Mouse (Mus musculus): ENCODE measurements around the gene Ppp4r3b. TPM values are rescaled to one million over a fixed set of nuclear protein-coding genes. Genes with fewer than 3 reads are reported as not detected.

The Ppp4r3b gene
- polyA plus RNA-seq, 1 experiment from 2014 or later, result 80.3 TPM

- Histone ChIP-seq H3K27ac (ENCODE audit: low read depth, low read length) (no peak overlapping the region), H3K9ac (ENCODE audit: low read depth, low read length) (no peak overlapping the region), H3K27me3 (ENCODE audit: control insufficient read depth, insufficient read depth, low read length) (no peaks in the 10 kb centered on the region), H3K4me1 (ENCODE audit: control insufficient read depth, insufficient read depth, low read length) (no peaks in the 10 kb centered on the region), H3K4me3 (ENCODE audit: low read length) (no peak overlapping the region), H3K36me3 (ENCODE audit: control insufficient read depth, insufficient read depth, low read length) (peaks cover 71% of the 10 kb centered on the region), H3K9me3 (ENCODE audit: control insufficient read depth, low read length) (no peaks in the 10 kb centered on the region), H3K4me2 (replicated peaks; ENCODE audit: low read depth, low read length) (no peak overlapping the region)
- ATAC-seq (ENCODE audit: low FRiP score, low TSS enrichment), result no peak
- 94% methylated on average over 5 of the region's 5 CpGs for WGBS
These were observed 49.6 kb downstream of the Ppp4r3b start for GRCm38 (mm10) chr11:29222310-29222709.

- Histone ChIP-seq H3K4me2 (replicated peaks; ENCODE audit: low read depth, low read length) (no peak overlapping the region), H3K9me3 (ENCODE audit: control insufficient read depth, low read length) (no peaks in the 10 kb centered on the region), H3K4me3 (ENCODE audit: low read length) (no peak overlapping the region), H3K9ac (ENCODE audit: low read depth, low read length) (no peak overlapping the region), H3K27ac (ENCODE audit: low read depth, low read length) (no peak overlapping the region), H3K36me3 (ENCODE audit: control insufficient read depth, insufficient read depth, low read length) (peaks cover 76% of the 10 kb centered on the region), H3K4me1 (ENCODE audit: control insufficient read depth, insufficient read depth, low read length) (no peaks in the 10 kb centered on the region), H3K27me3 (ENCODE audit: control insufficient read depth, insufficient read depth, low read length) (no peaks in the 10 kb centered on the region)
- WGBS, result 91% methylated on average over 2 of the region's 2 CpGs
- no peak for ATAC-seq (ENCODE audit: low FRiP score, low TSS enrichment)
These were observed 52.1 kb downstream of the Ppp4r3b start for GRCm38 (mm10) chr11:29224754-29225153.

- 89% methylated on average over 2 of the region's 2 CpGs for WGBS
- no peak overlapping the region for H3K4me3 ChIP-seq (ENCODE audit: low read length)
- no peak overlapping the region for H3K27ac ChIP-seq (ENCODE audit: low read depth, low read length)
- H3K4me2 ChIP-seq (replicated peaks; ENCODE audit: low read depth, low read length), result no peak overlapping the region
- no peak for ATAC-seq (ENCODE audit: low FRiP score, low TSS enrichment)
- H3K27me3 ChIP-seq (ENCODE audit: control insufficient read depth, insufficient read depth, low read length), result no peaks in the 10 kb centered on the region
- no peaks in the 10 kb centered on the region for H3K9me3 ChIP-seq (ENCODE audit: control insufficient read depth, low read length)
- H3K9ac ChIP-seq (ENCODE audit: low read depth, low read length), result no peak overlapping the region
- no peaks in the 10 kb centered on the region for H3K4me1 ChIP-seq (ENCODE audit: control insufficient read depth, insufficient read depth, low read length)
- peaks cover 43% of the 10 kb centered on the region for H3K36me3 ChIP-seq (ENCODE audit: control insufficient read depth, insufficient read depth, low read length)
These were observed 56.3 kb downstream of the Ppp4r3b start for GRCm38 (mm10) chr11:29228957-29229356.

- H3K36me3 ChIP-seq (ENCODE audit: control insufficient read depth, insufficient read depth, low read length), result peaks cover 17% of the 10 kb centered on the region
- H3K4me2 ChIP-seq (replicated peaks; ENCODE audit: low read depth, low read length), result no peak overlapping the region
- WGBS, result 73% methylated on average over 1 of the region's 1 CpGs
- no peak overlapping the region for H3K9ac ChIP-seq (ENCODE audit: low read depth, low read length)
- H3K9me3 ChIP-seq (ENCODE audit: control insufficient read depth, low read length), result no peaks in the 10 kb centered on the region
- H3K27ac ChIP-seq (ENCODE audit: low read depth, low read length), result no peak overlapping the region
- H3K4me1 ChIP-seq (ENCODE audit: control insufficient read depth, insufficient read depth, low read length), result no peaks in the 10 kb centered on the region
- no peak for ATAC-seq (ENCODE audit: low FRiP score, low TSS enrichment)
- H3K27me3 ChIP-seq (ENCODE audit: control insufficient read depth, insufficient read depth, low read length), result no peaks in the 10 kb centered on the region
- no peak overlapping the region for H3K4me3 ChIP-seq (ENCODE audit: low read length)
These were observed 60.9 kb downstream of the Ppp4r3b start for GRCm38 (mm10) chr11:29233569-29233968.

- no peak for ATAC-seq (ENCODE audit: low FRiP score, low TSS enrichment)
- Histone ChIP-seq H3K4me3 (ENCODE audit: low read length) (no peak overlapping the region), H3K36me3 (ENCODE audit: control insufficient read depth, insufficient read depth, low read length) (peaks cover 10% of the 10 kb centered on the region; the same call in 1 of the 2 replicates), H3K27me3 (ENCODE audit: control insufficient read depth, insufficient read depth, low read length) (no peaks in the 10 kb centered on the region), H3K27ac (ENCODE audit: low read depth, low read length) (no peak overlapping the region), H3K4me2 (replicated peaks; ENCODE audit: low read depth, low read length) (no peak overlapping the region), H3K9me3 (ENCODE audit: control insufficient read depth, low read length) (no peaks in the 10 kb centered on the region), H3K4me1 (ENCODE audit: control insufficient read depth, insufficient read depth, low read length) (no peaks in the 10 kb centered on the region), H3K9ac (ENCODE audit: low read depth, low read length) (no peak overlapping the region)
These were observed 64.7 kb downstream of the Ppp4r3b start for GRCm38 (mm10) chr11:29237364-29237763.

GRCm38 (mm10) chr11:29238047-29238446 lies 65.4 kb downstream of the Ppp4r3b start:
- no peak for ATAC-seq (ENCODE audit: low FRiP score, low TSS enrichment)
- no peaks in the 10 kb centered on the region for H3K9me3 ChIP-seq (ENCODE audit: control insufficient read depth, low read length)
- no peak overlapping the region for H3K9ac ChIP-seq (ENCODE audit: low read depth, low read length)
- H3K36me3 ChIP-seq (ENCODE audit: control insufficient read depth, insufficient read depth, low read length), result peaks cover 16% of the 10 kb centered on the region; the same call in 1 of the 2 replicates
- H3K4me2 ChIP-seq (replicated peaks; ENCODE audit: low read depth, low read length), result no peak overlapping the region
- no peak overlapping the region for H3K27ac ChIP-seq (ENCODE audit: low read depth, low read length)
- H3K4me1 ChIP-seq (ENCODE audit: control insufficient read depth, insufficient read depth, low read length), result no peaks in the 10 kb centered on the region
- no peak overlapping the region for H3K4me3 ChIP-seq (ENCODE audit: low read length)
- H3K27me3 ChIP-seq (ENCODE audit: control insufficient read depth, insufficient read depth, low read length), result no peaks in the 10 kb centered on the region

GRCm38 (mm10) chr11:29238551-29238950 lies 65.9 kb downstream of the Ppp4r3b start:
- Histone ChIP-seq H3K27me3 (ENCODE audit: control insufficient read depth, insufficient read depth, low read length) (no peaks in the 10 kb centered on the region), H3K9ac (ENCODE audit: low read depth, low read length) (no peak overlapping the region), H3K4me2 (replicated peaks; ENCODE audit: low read depth, low read length) (no peak overlapping the region), H3K4me1 (ENCODE audit: control insufficient read depth, insufficient read depth, low read length) (no peaks in the 10 kb centered on the region), H3K4me3 (ENCODE audit: low read length) (no peak overlapping the region), H3K27ac (ENCODE audit: low read depth, low read length) (no peak overlapping the region), H3K9me3 (ENCODE audit: control insufficient read depth, low read length) (no peaks in the 10 kb centered on the region), H3K36me3 (ENCODE audit: control insufficient read depth, insufficient read depth, low read length) (peaks cover 12% of the 10 kb centered on the region; the same call in 1 of the 2 replicates)
- 85% methylated on average over 3 of the region's 3 CpGs for WGBS
- no peak for ATAC-seq (ENCODE audit: low FRiP score, low TSS enrichment)

- Histone ChIP-seq H3K4me2 (replicated peaks; ENCODE audit: low read depth, low read length) (no peak overlapping the region), H3K9me3 (ENCODE audit: control insufficient read depth, low read length) (no peaks in the 10 kb centered on the region), H3K36me3 (ENCODE audit: control insufficient read depth, insufficient read depth, low read length) (peaks cover 10% of the 10 kb centered on the region; the same call in 1 of the 2 replicates), H3K4me1 (ENCODE audit: control insufficient read depth, insufficient read depth, low read length) (no peaks in the 10 kb centered on the region), H3K4me3 (ENCODE audit: low read length) (no peak overlapping the region), H3K9ac (ENCODE audit: low read depth, low read length) (no peak overlapping the region), H3K27me3 (ENCODE audit: control insufficient read depth, insufficient read depth, low read length) (no peaks in the 10 kb centered on the region), H3K27ac (ENCODE audit: low read depth, low read length) (no peak overlapping the region)
- ATAC-seq (ENCODE audit: low FRiP score, low TSS enrichment), result no peak
- WGBS, result 100% methylated on average over 1 of the region's 1 CpGs
These were observed 66.7 kb downstream of the Ppp4r3b start for GRCm38 (mm10) chr11:29239353-29239752.

- H3K9ac ChIP-seq (ENCODE audit: low read depth, low read length), result no peak overlapping the region
- H3K27ac ChIP-seq (ENCODE audit: low read depth, low read length), result no peak overlapping the region
- H3K27me3 ChIP-seq (ENCODE audit: control insufficient read depth, insufficient read depth, low read length), result no peaks in the 10 kb centered on the region
- H3K9me3 ChIP-seq (ENCODE audit: control insufficient read depth, low read length), result no peaks in the 10 kb centered on the region
- WGBS, result 86% methylated on average over 4 of the region's 4 CpGs
- H3K4me2 ChIP-seq (replicated peaks; ENCODE audit: low read depth, low read length), result no peak overlapping the region
- no peak for ATAC-seq (ENCODE audit: low FRiP score, low TSS enrichment)
- peaks cover 9% of the 10 kb centered on the region for H3K4me1 ChIP-seq (ENCODE audit: control insufficient read depth, insufficient read depth, low read length)
- H3K4me3 ChIP-seq (ENCODE audit: low read length), result no peak overlapping the region
- H3K36me3 ChIP-seq (ENCODE audit: control insufficient read depth, insufficient read depth, low read length), result peaks cover 10% of the 10 kb centered on the region; the same call in 1 of the 2 replicates
These were observed 69.3 kb downstream of the Ppp4r3b start for GRCm38 (mm10) chr11:29241961-29242360.

Data from kidney, embryonic 14.5 days (tissue).